Mouse (Mus musculus) adrenal gland, adult 2 months (tissue): ENCODE measurements around the gene Rpap2. TPM values are rescaled to one million over a fixed set of nuclear protein-coding genes. Genes with fewer than 3 reads are reported as not detected.

Source experiments
- DNase-seq: peaks from one replicate; pipeline ENCODE4 v3.0.0; 2021
- long read RNA-seq: library from polyadenylated mRNA; stranded (forward); transcript quantifications from one replicate; pipeline ENCODE4 v2.0.0, GENCODE M21; 2021
- polyA plus RNA-seq: library from polyadenylated mRNA; depleted of rRNA; stranded (reverse); fragments of >200 nt; gene quantifications from 2 replicates; pipeline ENCODE4 v1.2.3, GENCODE M21; 2012; rRNA removed
- total RNA-seq, 2 experiments: library from RNA; stranded (reverse); gene quantifications; 2 replicates each; pipeline ENCODE4 v1.2.3; 2021

The Rpap2 gene
- 10 to 100 TPM; 13.2 to 14.5 TPM for total RNA-seq
- 1.5 and 2.5 TPM in 2 replicates for polyA plus RNA-seq
- long read RNA-seq, transcript Rpap2-201 (13 exons, 2,268 nt): major isoform, 9 of 14 reads
- long read RNA-seq, partial matches to known transcripts: 2 of 14 reads
- long read RNA-seq, other reads (novel, unspliced or antisense): 2 of 14 reads

DNA sequence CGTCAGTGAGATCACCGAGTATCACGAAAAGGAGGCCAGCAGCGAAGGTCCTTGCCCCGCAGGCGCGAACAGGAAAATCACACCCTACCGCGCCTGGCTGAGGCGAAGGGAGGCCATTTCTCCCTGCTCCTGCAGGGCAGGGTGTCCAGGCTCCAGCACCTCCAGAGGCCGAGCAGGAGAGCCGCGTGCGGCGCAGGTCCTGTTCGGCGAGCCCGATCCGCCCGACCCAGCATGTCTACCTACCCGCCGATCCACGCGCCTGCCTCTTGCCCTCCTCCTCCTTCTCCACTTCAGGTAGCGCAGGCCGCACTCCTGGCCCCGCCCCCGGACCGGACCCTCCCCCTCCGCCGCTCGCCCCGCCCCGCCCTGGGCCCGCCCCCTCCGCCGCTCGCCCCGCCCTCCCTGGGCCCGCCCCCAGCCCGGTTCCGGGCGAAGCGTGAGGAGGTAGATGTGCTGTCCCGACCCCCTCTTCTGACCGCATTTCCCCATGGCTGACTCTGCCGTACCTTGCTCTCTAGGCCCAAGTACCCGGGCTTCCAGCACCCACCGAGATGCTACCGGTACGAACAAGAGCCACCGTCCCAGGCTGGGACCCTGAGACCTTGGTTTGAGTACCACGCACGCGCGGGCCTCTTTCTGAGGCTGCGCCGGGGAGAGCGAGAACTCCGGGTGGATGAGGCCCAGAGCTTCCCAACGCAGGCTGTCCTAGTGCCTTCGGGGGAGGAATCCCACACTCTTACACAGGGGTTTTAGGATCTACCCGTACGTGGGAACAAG is at the start of gene Rpap2, which contains the start of gene Glmn:
TSS of gene Rpap2 (plus strand) at position 73 of the 777 bp plus-strand sequence.
TSS of gene Glmn (minus strand) at position 588 of the 777 bp plus-strand sequence.
- DNase-seq: peak; percentile 93

- DNase-seq: no peak
Observed at GRCm38 (mm10) chr5:107547955-107548354, 49.2 kb upstream of the Rpap2 start.

GRCm38 (mm10) chr5:107548444-107548843 is 48.7 kb upstream of the Rpap2 start:
- no peak for DNase-seq

DNA sequence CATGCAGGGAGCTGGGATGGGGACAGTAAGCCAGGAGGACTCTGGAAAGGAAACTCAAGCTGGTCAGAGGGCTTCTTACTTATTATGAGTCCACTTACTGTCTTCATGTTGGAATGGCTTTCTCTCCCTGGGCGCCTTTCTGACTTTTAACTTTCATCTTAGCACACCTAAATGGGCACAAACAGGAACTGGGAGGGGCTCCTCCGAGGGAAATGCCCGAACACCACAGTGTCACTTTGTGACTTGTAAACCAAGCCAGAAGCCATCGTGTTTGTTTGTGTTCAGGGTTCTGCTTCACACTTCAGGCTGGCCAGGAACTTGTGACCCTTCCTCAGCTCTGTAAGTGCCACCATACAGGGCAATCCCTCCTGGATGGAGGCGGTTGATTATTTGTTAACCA is 42.8 kb upstream of the Rpap2 start:
- DNase-seq: no peak

DNA sequence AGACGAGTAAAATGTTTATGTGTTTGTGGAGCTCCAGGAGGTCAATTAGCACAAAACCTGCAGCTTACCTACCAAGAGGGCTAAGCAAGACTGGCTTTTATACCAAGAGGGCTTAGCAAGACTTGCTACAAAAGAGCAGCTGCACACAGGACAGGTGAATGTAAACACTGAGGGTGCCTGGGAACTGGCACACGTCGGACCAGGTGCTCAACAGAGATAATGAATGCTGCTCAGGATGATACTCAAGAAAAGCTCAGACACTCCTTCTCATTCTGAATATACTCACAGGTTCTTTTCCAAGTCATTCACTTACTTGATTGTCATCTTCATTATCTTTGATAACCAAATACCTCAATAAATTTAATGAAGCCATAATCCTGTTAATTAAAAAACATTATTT is 40.2 kb upstream of the Rpap2 start:
- no peak for DNase-seq

- no peak for DNase-seq
Observed at GRCm38 (mm10) chr5:107569148-107569547, 28.0 kb upstream of the Rpap2 start.

DNA sequence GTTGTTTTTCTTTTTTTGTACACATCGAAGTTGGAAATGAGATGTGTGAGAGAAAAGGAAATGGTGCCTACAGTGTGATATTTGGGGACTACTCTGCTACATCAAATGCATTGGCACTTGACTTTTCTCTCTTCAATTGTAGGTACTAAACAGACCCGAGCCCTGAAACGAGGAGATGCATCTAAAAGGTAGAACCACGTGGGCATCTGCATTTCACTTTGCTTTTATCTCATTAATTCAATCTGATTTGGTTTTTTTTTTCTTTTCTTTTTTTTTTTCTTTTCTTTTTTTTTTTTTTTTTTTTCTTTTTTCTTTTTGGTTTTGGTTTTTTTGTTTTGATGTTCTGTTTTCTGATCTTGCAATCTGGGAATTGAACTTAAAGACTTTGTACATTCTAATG is 1.2 kb downstream of the Rpap2 start:
- no peak for DNase-seq

GRCm38 (mm10) chr5:107611224-107611623 is 14.1 kb downstream of the Rpap2 start:
- peak; percentile 45 for DNase-seq

GRCm38 (mm10) chr5:107617986-107618385 is 20.8 kb downstream of the Rpap2 start:
- no peak for DNase-seq

GRCm38 (mm10) chr5:107621327-107621726 is 24.2 kb downstream of the Rpap2 start:
- DNase-seq: no peak

GRCm38 (mm10) chr5:107633651-107634050 is 36.5 kb downstream of the Rpap2 start:
- DNase-seq: no peak

DNA sequence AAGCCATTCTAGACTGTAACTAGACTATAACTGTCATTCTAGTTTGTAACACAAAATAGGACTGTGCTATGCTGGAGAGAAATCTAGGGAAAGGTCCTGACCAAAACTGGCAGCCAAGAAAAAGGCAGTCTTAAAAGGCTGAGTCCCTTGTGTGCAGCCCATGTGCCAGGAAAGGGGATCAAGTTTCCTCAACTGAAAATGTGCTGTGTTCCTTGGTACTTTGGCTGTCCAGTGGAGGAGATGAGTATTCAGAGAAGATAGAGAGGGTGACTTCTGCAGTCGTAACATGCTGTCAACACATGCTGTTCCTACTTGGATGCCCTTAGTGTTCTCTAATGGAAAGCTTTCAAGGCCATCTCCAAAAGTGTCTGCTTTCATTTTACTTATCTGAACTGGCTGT is 39.9 kb downstream of the Rpap2 start:
- DNase-seq: no peak

- DNase-seq: no peak
Observed at GRCm38 (mm10) chr5:107638366-107638765, 41.2 kb downstream of the Rpap2 start.

DNA sequence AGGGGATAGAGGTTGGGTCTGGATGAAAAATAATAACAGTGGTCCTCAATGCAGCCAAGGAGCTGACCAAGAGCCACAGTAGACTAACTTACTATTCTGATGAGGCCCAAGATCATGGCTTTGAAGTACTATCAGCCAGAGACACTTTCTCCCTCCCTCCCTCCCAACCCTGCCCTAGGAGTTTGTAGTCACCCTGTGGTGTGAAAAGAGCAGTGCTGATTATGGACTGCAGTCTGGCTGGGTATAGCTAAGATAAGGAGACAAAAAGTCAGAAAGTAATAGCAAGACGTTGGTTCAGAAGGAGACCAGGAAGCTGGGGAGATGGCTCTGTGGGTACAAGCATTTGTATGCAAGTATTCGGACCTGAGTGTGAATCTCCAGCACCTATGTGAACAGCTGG is 47.4 kb downstream of the Rpap2 start:
- DNase-seq: no peak

DNA sequence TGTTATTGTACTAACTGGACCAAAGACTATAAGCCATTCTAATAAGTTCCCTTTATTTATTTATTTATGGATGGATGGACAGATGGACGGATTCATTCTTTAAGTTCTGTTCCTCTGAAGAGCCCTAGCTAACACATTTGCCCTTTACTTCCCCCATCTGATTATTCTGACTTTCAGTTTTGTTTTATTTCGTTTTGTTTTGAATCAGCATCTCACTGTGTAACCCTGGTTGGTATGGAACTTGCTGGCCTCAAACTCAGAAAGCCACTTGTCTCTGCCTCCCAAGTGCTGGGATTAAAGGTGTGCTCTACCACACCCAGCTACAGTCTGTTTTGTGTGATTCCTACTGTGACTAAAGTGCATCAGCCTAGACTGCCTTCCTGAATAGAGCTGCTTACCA is 48.8 kb downstream of the Rpap2 start:
- no peak for DNase-seq

DNA sequence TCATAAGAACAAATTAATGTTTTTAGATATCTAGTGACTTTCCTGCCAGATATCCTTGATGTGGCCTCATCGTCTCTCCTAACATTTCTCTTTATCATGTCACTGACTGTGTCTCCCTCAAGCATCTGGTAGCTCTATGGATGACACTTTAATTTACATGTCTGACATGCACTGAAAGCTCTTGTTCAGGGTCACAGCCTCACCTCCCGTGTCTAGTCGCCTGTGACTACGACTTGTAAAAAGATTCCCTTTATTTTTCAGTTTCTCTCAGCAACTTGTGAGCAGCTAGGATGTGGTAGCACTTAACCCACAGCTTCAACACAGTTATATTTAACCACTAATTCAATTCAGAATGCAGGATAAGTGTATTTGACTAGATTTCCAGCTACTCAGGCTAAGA is 50.4 kb downstream of the Rpap2 start:
- DNase-seq: no peak

GRCm38 (mm10) chr5:107648552-107649125 is 51.5 kb downstream of the Rpap2 start:
- DNase-seq: no peak

DNA sequence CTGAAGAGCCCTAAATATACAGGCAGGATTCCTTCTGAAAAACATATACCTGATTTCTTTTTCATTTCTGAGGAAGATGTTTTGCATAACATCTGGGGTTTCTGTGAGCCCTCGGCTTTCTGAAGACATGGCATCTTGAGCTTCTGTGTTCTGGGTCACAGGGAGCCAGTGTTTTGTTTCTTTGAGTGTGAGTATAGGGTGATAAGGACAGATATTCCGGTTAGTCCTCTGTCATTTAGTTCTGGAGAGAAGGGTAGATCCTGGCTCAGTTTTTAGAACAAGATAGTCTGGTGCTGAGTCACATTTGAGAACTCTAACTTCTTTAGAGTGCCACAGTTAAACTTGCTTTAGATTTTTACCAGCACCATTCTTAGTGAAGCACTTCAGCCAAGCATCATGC is 52.5 kb downstream of the Rpap2 start:
- no peak for DNase-seq

DNA sequence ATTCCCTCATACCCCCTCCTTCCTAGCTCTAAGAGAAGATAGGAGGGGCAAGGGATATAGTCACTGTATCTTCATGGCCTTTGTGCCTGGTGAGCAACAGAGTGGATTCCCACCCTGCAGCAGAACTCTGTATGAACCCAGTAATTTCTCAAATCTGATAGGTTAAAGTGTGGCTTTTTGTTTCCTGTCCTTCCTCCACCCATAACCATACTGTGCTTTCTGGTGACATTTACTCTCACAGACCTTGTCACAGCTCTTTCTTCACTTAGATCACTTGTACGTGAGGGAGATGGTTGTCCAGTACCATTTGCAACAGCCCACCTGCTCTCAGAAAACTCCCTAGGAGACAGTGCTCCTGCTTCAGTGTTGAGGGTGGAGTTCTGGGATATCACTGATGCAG is 53.3 kb downstream of the Rpap2 start:
- no peak for DNase-seq

GRCm38 (mm10) chr5:107652055-107652660 is 55.0 kb downstream of the Rpap2 start:
- DNase-seq: no peak

DNA sequence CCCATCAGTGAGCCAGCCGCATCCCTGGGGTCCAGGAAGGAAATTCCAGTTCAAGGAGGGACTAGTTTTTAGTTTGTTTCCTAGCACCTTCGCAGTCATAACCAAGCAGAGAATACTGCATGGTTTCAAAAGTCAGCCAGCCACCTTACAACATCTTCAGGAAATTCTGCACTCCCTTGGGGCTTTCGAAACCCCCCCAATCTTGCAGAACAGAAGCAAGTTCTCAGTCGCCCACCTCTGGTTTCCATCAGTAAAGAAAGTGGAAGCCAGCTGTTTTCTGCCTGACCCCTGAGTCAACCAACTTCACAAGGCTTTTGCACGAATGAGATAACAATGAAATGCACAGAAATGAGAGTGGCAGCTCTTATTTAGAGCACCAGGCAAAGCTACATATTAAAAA is 81.2 kb downstream of the Rpap2 start:
- DNase-seq: no peak

DNA sequence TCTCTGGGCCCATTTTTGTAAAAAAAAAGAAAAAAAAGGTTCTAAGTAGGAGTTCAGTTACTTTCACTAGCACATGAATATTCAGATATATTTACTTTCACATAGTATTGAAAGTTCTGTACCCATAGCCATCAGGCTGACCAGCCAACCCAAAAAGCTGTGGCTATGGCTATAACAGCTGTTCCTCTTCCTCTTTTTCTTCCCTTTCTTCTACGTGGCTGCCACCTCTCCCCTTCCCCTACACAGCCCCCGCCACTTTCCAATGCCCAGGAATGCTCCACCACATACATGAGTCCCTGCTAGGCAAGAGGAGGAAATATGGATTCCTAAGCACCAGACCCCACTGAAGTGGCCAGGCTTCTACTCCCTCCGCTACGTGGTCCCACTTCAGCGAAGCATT is 84.1 kb downstream of the Rpap2 start:
- no peak for DNase-seq

DNA sequence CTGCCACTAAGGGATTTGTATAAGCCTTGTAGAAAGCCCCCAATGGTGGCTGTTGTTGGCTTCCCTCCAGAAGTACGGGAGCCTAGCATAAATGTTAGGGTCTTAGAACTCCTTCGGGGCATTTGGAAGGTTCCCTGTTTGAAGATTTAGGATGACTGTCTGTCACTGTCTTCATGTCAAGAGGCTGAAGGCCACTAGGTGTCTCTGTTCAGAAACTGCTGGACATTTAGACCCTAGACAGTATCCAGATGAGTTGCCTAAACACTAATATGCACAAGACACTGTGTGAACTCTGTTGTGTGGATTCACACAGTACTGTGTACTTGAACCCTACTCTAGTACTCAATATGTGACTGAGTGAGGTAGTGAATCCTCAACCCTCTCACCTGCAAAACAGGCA is 87.2 kb downstream of the Rpap2 start:
- DNase-seq: no peak
